Mouse (Mus musculus) adrenal gland, postnatal 25 days (tissue): ENCODE results near the gene Dhrs13. TPM values are rescaled to one million over a fixed set of nuclear protein-coding genes. Genes with fewer than 3 reads are reported as not detected.

Experiments used
- DNase-seq: peaks from one replicate; pipeline ENCODE4 v3.0.0; 2021; ENCODE audit warnings: mixed read lengths
- long read RNA-seq: library from polyadenylated mRNA; stranded (forward); transcript quantifications from one replicate; pipeline ENCODE4 v2.0.0, GENCODE M21; 2021
- total RNA-seq: library from RNA; stranded (reverse); gene quantifications from 2 replicates; pipeline ENCODE4 v1.2.3, GENCODE M21; 2021

The Dhrs13 gene
- total RNA-seq = 18.6 and 19.1 TPM in 2 replicates
- long read RNA-seq, transcript Dhrs13-201 (5 exons, 1,779 nt) = major isoform, 10 of 12 reads
- long read RNA-seq, partial matches to known transcripts = 0 of 12 reads
- long read RNA-seq, other reads (novel, unspliced or antisense) = 2 of 12 reads

- DNase-seq = peak; percentile 97
Measured at GRCm38 (mm10) chr11:78031947-78032808, at the start of gene Dhrs13. Gene Dhrs13, plus strand, starts transcription at chr11:78032280.

GRCm38 (mm10) chr11:77982441-77982905 lies 49.6 kb upstream of the Dhrs13 start, which contains the start of gene Phf12:
Gene Phf12, plus strand, starts transcription at chr11:77982754.
- DNase-seq = peak; percentile 99

- DNase-seq = peak; percentile 50
Measured at GRCm38 (mm10) chr11:77983191-77983936, 48.7 kb upstream of the Dhrs13 start.

- peak; percentile 77 for DNase-seq
Measured at GRCm38 (mm10) chr11:77983937-77984835, 47.9 kb upstream of the Dhrs13 start.

GRCm38 (mm10) chr11:77984836-77985231 lies 47.2 kb upstream of the Dhrs13 start:
- peak; percentile 54 for DNase-seq

GRCm38 (mm10) chr11:77985541-77986065 lies 46.5 kb upstream of the Dhrs13 start:
- no peak for DNase-seq

- DNase-seq = no peak
Measured at GRCm38 (mm10) chr11:77989071-77989690, 42.9 kb upstream of the Dhrs13 start.

GRCm38 (mm10) chr11:77995556-77995955 lies 36.5 kb upstream of the Dhrs13 start:
- DNase-seq = no peak

GRCm38 (mm10) chr11:78006446-78006845 lies 25.6 kb upstream of the Dhrs13 start:
- no peak for DNase-seq

GRCm38 (mm10) chr11:78019676-78020075 lies 12.4 kb upstream of the Dhrs13 start:
- DNase-seq = peak; percentile 72

- DNase-seq = no peak
Measured at GRCm38 (mm10) chr11:78023607-78024006, 8.5 kb upstream of the Dhrs13 start.

- DNase-seq = no peak
Measured at GRCm38 (mm10) chr11:78029240-78029639, 2.8 kb upstream of the Dhrs13 start.

GRCm38 (mm10) chr11:78030600-78030999 lies 1.5 kb upstream of the Dhrs13 start:
- no peak for DNase-seq

- DNase-seq = no peak
Measured at GRCm38 (mm10) chr11:78031389-78031788, 691 bp upstream of the Dhrs13 start.

GRCm38 (mm10) chr11:78032809-78033195 lies 722 bp downstream of the Dhrs13 start:
- DNase-seq = no peak

- peak; percentile 29 for DNase-seq
Measured at GRCm38 (mm10) chr11:78033931-78034617, 2.0 kb downstream of the Dhrs13 start.

GRCm38 (mm10) chr11:78036791-78037190 lies 4.7 kb downstream of the Dhrs13 start:
- DNase-seq = no peak

- peak; percentile 76 for DNase-seq
Measured at GRCm38 (mm10) chr11:78037831-78038752, 6.0 kb downstream of the Dhrs13 start, which contains the start of gene Flot2. Gene Flot2, plus strand, starts transcription at chr11:78037931.

- DNase-seq = no peak
Measured at GRCm38 (mm10) chr11:78040878-78041277, 8.8 kb downstream of the Dhrs13 start.
